Mouse (Mus musculus): Measurements from ENCODE around the gene Myo1g.
"Not testable (repeated sequence)": the region's sequence is repeated elsewhere in the genome, so short reads cannot be mapped to it uniquely, and the experiment has no call there.

The Myo1g gene

DNA sequence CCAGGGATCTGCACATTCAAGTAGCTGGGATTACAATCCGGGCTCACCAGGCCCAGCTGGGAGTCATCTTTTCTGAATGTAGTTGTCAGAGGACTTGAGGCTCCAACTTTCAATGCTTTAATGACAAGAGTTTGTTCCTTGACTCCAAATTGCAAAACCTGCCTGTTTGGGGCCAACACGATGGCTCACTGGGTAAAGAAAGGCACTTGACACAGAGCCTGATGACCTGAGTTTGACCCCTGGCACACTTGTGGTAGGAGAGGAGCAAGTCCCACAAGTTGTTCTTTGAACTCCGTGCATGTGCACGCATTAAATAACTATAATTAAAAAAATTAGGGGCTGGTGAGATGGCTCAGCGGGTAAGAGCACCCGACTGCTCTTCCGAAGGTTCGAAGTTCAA is 9.2 kb upstream of the Myo1g start:
- DNase-seq (ENCODE audit: low spot score in 2 of 2): no peak

DNA sequence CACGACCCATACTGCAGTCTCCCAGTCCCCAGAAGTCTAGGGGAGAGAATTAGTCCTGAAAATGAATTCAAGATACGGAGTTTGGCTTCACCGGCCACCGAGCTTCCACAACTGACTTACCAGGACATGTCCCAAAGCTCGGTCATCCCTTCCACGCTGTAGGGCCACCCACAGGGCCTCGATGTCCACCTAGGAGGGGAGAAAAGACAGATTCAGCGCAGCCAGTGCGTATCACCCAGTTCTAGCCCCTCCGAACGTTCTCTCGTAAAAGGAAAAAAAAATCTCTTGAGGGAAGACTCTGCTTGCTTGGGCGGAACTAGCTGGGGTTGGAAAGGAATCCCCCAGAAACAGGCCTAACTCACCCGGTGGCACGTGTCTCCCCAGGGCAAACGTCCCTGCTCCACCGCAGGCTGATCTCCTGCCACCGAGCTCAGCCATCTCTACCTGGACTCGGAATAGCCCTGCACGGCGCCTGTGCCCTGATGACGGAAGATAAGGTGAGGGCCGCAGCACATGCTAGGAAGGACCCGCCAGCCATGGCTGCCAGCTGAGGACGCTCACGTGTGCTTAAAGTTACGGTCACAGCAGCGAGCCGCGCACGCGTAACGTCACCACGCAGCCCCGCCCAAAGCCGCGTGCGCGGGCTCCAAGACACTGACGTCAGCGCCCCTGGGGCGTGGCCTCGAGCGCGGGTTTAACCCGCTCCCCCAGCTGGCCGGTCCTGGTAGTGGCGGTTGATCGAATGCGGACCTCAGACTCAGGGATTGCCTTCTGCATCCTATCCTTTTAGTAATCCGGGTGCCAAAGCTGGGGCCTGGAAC is 7.6 kb upstream of the Myo1g start:
- DNase-seq (ENCODE audit: low spot score in 2 of 2): peak; percentile 96 to 97

DNA sequence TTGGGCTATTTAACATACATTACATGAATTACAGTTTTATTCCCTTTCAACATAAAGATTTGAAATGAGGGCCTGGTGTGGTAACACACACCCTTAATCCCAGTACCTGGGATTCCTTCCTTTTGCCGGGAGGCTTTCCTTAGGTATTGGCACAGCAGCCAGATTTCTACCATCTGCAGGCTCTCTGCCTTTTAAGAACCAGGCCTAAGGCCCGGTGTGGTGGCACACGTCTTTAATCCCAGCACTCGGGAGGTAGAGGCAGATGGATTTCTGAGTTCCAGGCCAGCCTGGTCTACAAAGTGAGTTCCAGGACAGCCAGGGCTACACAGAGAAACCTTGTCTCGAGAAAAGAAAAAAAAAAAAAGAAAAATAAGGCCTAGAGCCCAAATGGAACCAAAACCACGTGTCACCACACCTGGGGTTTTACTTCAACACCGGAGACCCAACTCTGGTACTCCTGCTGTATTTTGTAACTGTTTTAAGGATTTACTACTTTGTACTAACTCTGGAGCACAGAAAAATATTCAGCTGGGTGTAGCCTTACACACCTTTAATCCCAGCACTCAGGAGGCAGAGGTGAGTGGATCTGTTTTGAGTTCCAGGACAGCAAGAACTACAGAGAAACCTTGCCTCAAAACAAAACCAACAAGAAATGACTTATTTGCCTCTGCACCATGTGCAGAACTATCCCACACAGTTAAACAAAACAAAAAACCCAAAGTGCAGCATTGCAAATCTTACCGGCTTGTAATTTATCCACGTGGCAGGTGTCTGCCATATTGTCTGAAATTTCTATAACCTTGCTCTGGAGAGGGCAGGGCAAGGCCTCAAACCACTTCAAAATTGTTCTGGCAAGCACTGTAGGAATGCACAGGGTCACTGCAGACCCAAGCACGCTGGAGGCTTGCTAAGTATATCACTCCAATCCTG is 6.8 kb upstream of the Myo1g start:
- DNase-seq (ENCODE audit: low spot score in 2 of 2): no peak

DNA sequence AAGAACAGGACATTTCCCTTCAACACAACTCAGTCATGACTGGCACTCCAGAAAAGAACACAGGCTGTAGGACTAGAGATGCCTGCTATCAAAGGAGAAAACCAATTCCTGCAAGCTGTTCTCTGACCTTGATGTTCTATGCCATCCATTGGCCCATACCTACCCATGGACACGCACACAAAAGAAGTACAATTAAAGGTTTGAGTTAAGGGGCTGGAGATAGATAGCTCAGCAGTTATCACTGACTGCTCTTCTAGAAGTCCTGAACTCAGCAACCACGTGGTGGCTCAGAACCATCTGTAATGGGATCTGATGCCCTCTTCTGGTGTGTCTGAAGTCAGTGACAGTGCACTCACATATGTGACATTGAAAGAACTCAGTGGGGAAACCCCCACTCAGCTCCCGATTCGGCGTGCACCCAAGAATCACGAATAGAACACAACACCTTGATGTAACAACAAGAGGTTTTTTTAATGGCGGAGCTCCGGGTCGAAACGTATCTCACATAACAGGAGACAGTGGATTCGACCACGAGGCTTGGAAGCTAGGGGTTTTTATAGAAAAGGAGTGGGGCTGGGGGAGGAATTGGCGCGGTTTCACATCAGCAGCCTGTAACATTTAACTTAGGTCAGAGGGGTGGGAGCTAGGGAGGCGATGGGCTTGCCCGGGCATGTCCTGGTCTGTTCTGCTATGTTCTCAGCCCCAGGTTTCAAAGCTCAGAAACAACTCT is 5.9 kb upstream of the Myo1g start:
- DNase-seq (ENCODE audit: low spot score in 2 of 2): not testable (repeated sequence)

DNA sequence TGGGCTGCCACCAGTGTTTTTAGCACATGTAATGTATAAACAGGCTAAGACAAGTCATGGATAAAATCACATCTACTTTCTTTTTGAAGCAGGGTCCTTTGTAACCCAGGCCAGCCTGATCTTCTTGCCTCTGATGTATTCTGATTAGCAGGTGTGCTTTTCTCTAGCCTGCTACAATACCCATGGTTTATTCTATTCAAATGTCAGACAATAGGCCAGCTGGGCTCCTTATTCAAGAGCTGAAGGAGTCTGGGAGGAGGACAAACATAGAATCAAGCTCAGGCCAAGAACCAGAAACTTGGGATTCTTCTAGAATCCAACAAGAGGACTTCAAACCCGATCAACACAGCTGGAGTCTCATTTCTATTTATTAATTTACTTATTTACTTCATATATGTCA is 4.5 kb upstream of the Myo1g start:
- no peak for DNase-seq (ENCODE audit: low spot score in 2 of 2)

DNA sequence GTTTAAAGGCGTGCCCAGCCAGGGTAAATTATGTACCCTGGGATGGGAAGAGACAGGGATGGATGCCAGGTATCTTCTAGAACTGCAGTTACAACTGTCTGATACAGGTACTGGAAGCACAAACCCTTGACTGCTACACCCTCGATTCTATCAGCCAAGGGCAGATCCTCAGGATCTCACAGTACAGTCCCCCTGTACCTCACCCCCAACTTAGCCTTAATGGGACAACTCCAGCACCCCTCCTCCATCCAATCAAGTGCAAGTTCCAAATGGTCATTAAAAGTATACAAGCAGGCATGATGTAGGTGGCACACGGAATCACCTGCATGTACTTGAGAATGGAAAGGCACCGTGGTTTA is 4.1 kb upstream of the Myo1g start:
- no peak for DNase-seq (ENCODE audit: low spot score in 2 of 2)

DNA sequence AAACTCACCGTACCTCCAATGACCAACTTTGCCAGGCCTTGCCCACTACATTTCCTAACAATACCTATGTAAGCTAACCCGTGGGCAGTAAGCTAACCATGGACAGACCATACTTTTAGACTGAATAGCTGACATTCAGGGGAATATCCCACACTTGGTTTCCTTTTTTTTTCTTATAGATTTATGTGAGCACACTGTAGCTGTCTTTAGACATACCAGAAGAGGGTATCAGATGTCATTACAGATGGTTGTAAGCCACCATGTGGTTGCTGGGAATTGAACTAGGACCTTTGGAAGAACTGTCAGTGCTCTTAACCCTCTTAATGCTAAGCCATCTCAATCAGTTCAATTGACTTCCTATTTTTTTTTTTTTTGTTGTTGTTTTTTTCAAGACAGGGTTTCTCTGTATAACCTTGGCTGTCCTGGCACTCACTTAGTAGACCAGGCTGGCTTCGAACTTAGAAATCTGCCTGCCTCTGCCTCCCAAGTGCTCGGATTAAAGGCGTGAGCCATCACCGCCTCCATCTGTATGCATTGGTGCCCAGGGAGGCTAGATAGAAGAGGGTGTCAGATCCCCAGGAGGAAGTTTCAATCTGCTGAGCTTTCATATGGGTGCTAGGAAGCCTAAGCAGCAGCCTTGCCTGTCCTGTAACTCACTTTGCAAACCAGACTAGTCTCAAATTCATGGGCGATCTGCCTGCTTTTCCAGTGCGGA is 3.6 kb upstream of the Myo1g start:
- DNase-seq (ENCODE audit: low spot score in 2 of 2): no peak

DNA sequence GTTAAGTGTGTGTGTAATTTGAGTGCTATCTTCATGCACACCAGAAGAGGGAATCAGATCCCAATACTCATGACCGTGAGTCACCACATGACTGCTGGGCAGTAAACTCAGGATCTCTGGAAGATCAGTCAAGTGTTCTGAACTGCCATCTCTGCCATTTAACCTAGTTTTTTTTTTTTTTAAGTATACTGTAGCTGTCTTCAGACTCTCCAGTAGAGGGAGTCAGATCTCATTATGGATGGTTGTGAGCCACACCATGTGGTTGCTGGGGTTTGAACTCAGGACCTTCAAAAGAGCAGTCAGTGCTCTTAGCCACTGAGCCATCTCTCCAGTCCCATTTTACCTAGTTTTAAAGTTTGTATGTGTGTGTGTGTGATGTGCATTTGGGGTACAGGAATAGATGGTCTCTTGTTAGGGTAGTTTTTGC is 2.9 kb upstream of the Myo1g start:
- DNase-seq (ENCODE audit: low spot score in 2 of 2): no peak

DNA sequence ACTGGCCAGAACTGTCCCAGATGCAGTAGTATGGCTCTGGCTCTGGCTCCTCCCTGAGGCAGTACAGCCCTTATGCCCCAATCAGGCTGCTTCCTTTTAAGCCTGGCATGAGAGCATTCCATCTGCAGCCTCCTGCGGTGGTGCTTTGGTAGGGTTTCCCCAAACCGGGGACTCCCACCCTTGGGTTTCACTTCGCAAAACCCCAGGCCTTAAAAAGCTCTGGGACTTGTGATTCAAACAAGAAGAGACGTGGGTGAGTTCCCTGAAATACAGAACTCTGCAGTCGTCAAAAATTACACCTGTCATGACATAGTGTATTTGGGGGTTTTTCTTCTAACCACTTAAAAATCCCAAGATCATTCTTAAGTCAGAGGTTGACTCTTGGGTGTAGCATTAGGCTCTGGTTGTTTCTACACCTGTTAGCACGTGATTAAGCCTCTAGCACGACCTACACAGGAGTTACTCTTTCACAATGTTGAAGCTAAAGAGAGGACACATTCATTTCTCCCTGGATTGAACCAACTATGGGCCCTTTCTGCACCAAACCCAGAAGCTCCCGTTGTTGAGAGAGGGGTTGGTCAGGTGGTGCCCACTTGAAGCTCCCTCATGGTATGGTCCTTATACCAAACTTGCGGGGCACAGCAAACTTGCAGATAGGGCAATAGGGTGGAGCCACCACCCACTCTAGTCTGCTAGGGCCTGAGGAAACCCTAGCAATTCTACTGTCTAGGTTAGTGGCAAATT is 2.2 kb upstream of the Myo1g start:
- DNase-seq (ENCODE audit: low spot score in 2 of 2): peak; percentile 62 to 77

DNA sequence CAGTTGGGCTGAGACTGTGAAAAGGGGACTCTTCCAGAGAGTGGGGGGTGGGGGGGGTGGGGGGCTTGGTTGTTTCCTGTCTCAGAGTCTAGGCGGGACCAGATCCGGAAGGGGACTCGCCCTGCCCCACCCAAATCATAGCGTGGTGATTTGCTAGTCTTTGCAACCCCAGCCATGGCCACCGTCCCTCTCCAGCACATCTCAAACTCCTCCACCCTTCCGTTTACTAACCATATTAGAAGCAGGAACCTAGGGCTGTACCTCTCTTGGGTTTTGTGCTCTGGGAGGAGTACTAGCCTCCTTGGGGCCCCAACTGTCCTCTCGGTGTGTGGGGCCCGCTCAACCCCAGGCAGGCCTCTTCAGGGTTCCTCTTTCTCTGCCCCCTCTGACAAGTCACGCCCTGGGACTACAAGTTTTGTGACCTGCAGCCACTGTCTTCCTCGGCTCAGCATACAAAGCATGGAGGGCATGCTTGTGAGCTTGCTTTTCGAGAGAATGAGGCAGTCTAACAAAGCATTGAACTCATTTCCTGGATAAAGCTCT is 1.2 kb downstream of the Myo1g start:
- DNase-seq (ENCODE audit: low spot score in 2 of 2): peak; percentile 28 to 46

DNA sequence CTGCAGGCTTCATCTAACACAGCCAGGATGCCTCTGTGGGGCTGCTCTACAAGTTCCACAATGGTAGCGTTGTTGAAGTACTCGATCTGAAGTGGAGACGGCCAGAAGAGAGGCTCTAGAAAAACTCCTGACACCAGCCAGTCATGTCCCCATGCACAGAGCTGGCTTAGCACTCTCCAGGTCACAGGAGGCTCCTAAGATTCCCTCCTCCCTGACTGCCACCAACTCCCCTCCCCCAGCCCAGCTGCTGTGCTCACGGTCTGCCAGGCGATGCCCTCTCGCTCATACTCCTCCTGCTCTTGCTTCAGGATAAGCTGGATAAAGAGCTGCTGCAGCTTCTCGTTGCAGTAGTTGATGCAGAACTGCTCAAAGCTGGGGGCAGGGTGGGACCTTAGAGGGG is 5.9 kb downstream of the Myo1g start:
- no peak for DNase-seq (ENCODE audit: low spot score in 2 of 2)

DNA sequence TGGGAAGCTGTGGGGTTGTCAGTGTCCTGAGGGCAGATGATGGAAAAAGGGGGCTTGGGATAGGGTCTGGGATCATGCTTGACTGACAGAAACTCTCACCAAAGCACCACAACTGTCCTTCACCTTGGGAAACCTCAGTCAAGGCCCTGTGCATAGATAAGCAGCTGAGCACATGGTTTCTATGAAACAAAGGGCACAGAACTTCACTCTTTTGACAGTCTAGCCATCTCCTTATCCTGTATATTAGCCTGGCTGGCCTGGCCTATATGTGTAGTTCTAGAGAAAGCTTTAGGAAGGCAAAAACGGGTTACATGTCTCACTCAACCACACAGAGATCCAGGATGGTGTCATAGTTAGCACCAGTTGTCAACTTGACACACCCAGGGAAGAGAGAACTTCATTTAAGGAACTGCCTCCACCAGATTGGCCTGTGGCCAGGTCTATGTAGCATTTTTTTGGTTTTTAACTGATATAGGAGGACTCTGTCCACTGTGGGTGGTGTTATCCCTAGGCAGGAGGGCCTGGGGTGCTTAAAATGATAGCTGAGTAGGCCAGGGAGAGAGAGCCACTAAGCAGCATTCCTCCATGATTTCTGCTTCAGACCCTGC is 12.4 kb downstream of the Myo1g start:
- DNase-seq (ENCODE audit: low spot score in 2 of 2): no peak

DNA sequence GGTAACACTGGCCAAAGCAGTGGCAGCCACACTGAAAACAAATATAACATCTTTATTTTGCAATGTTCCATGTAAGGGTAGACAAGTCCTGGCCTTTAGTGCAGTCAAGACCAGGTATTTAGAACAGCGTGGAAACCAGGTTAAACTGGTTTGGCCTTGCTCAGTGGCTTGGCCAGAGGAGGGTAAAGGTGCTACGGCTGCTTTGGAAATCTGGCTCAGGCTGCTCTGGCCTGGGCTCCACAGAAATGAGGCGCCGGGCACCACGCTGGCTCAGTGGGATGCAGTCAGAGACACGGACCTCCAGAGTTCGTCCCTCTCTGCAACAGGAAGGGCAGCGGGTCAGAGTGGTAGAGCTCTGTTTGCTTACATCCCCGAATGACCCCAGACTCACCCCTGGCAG is 14.2 kb downstream of the Myo1g start:
- no peak for DNase-seq (ENCODE audit: low spot score in 2 of 2)

DNA sequence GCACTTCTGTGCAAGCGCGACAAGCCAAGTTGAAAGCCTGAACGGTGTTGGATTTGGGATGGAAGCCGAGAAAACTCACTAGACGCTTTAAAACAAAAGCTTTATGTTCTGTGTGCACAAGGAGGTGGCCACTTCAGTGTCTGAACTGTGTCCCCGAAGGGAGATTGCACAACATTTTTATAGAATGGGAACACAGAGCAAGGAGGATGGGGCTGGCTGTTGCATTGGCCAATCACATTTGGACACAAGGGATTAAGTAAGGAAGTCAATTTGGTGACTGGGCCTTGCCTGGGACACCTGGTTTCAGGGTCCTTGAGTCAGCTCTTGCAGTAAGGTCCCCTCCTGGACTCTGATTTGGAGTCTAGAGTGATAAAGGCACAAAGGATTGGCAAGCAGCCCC is 16.1 kb downstream of the Myo1g start:
- DNase-seq (ENCODE audit: low spot score in 2 of 2): no peak

DNA sequence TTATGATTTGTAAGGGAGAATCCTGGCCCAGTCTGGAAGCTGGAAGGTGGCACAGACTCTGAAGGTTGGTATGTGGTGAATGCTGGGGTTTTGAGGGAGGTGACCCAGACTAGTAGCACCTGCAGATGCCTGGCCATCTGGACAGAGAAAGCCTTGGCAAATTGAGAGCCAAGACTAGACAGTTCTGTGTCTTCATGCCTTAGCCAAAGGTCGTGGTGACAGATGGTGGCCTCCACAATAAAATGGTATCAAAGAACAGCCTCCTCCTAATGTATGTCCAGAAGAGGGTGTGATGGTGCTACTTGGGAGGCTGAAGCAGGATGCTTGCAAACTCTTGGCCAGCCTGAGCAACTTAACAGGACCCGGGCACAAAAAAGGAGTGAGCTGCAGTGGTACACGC is 16.5 kb downstream of the Myo1g start:
- DNase-seq (ENCODE audit: low spot score in 2 of 2): no peak

DNA sequence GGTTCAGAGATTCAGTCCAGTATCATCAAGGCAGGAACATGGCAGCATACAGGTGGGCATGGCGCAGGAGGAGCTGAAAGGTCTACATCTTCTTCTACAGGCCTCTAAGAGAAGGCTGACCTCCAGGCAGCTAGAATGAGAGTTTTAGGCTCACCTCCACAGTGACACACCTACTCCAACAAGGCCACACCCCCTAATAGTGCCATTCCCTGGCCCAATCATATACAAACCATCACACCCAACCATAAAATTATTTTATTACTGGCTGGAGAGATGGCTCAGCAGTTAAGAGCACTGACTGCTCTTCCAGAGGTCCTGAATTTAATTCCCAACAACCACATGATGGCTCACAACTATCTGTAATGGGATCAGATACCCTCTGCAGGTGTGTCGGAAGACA is 18.3 kb downstream of the Myo1g start:
- no peak for DNase-seq (ENCODE audit: low spot score in 2 of 2)

DNA sequence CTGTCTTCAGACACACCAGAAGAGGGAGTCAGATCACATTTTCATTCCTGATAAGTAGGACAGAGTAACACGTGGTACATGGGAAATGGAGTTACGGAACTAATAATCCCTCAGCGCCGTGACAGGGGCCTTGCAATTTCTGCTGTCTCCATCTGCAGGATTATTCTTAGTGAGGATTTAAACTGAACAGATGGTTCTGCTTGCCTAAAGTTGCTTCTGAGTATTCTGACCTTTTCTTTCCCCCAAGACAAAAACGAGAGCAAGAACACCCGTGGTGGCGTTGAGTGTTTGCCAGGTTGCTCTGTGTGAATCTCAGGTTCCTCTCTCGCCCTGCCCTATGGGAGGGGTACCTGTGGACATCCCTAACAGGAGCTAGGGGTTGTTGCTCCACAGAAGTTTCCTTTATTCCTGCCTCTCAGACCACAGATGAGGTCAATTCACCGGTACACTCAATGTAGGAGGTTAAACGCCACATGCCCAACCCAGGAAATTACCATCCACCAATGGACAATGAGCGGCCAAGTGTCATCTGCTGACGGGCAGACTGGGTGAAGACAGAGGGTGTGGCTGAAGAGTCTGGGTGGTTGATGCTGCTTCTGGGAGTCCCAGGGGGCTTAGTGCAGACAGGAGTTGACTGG is 23.3 kb downstream of the Myo1g start:
- peak; percentile 32 to 68 for DNase-seq (ENCODE audit: low spot score in 2 of 2)

DNA sequence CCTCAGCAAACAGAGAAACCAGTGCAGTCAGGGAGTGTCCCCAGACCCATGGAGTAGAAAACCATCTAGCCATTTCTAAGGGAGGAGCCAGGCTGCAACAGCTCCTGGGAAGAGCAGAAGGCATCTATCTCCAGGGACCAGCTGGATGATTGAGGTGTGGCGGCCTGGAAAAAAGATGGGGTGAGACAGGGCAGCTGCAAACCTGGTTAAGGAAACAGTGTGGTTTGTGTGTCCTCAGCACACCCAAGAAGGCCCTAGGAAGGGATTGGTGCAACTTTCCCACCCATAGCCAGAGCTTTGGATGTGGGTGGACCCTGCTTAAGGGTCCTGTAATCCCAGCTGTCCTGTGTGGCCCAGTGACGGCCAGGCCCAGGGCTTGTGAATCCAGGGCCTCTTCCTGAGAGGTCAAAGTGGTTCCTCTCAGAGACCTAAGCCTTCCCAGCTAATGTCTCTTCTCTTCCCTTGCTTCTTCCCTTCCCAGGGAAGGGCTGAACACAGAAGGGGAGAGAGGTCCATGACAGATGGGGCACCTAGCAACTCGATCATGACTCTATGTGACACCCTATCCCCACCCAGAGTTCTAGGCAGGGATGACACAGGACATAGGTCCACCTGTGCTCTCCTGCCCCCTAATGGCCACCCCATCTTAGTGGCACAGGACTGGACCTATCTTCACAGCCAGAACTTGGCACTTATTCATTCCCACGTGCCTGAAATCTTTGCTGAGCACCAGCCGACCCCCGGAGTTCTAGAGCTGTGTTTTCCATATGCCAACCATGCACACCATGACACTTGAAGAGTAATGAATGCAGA is 30.9 kb downstream of the Myo1g start:
- DNase-seq (ENCODE audit: low spot score in 2 of 2): peak; percentile 36 to 71

DNA sequence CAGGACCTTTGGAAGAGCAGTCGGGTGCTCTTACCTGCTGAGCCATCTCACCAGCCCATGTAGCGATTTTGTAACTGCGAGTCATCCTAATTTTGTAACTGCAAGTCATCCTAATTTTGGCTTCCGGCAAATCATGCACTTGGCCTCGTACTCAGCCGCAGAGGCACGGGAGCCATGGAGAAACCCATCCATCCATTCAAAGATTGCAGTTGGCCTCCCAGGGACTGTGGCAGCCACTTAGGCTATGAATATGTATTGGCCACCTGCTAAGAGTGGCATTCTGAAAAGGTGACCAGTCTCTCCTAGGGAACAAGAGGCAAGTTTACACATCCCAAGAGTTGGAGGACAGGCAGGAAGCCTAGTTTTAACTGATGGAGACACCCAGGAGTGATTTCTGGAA is 31.5 kb downstream of the Myo1g start:
- no peak for DNase-seq (ENCODE audit: low spot score in 2 of 2)
